Mouse (Mus musculus) heart, embryonic 15.5 days (tissue): ENCODE data around the gene Ankmy1. TPM values are rescaled to one million over a fixed set of nuclear protein-coding genes. Genes with fewer than 3 reads are reported as not detected.
A peak's percentile ranks its signal among the peaks of the same experiment; 100 is the strongest.

Source experiments
- ATAC-seq: fragments of 200-750 bp; cut with Nextera tagmentation; replicated peaks from 2 replicates; pipeline ENCODE4 v1.8.0; 2017; ENCODE audit warnings: low read depth, moderate TSS enrichment; ENCODE audit not compliant: insufficient number of reproducible peaks, insufficient read depth, low FRiP score
- H3K27ac ChIP-seq: fragments of 300-500 bp; sonication (generic); 2 replicates; pipeline ENCODE4 v1.5.1; 2015; ENCODE audit warnings: mild to moderate bottlenecking, inconsistent platforms
- H3K27me3 ChIP-seq: fragments of 300-500 bp; sonication (generic); 2 replicates; pipeline ENCODE4 v1.6.1; 2015; ENCODE audit warnings: inconsistent platforms
- H3K36me3 ChIP-seq: fragments of 300-500 bp; sonication (generic); 2 replicates; pipeline ENCODE4 v1.6.1; 2015; ENCODE audit warnings: mild to moderate bottlenecking, inconsistent platforms
- H3K4me1 ChIP-seq: fragments of 300-500 bp; sonication (generic); replicated peaks from 2 replicates; pipeline ENCODE4 v1.6.1; 2015; ENCODE audit warnings: inconsistent platforms
- H3K4me2 ChIP-seq: fragments of 300-500 bp; sonication (generic); 2 replicates; pipeline ENCODE4 v1.6.1; 2015; ENCODE audit warnings: inconsistent platforms, mild to moderate bottlenecking, moderate library complexity
- H3K4me3 ChIP-seq: fragments of 300-500 bp; sonication (generic); 2 replicates; pipeline ENCODE4 v1.5.1; 2015; ENCODE audit warnings: mild to moderate bottlenecking, inconsistent platforms
- H3K9ac ChIP-seq: fragments of 300-500 bp; sonication (generic); 2 replicates; pipeline ENCODE4 v1.6.1; 2015; ENCODE audit warnings: mild to moderate bottlenecking, inconsistent platforms
- H3K9me3 ChIP-seq: fragments of 300-500 bp; sonication (generic); replicated peaks from 2 replicates; pipeline ENCODE4 v1.6.1; 2016; ENCODE audit warnings: inconsistent platforms
- WGBS: fragments of 180-500 bp; shearing (Covaris S2); methylation state at CpG from one replicate; pipeline ENCODE4 v1.1.7; 2015; ENCODE audit warnings: mixed read lengths; 5-methylcytosine and 5-hydroxymethylcytosine counted together
- polyA plus RNA-seq: library from polyadenylated mRNA; unstranded; fragments of >200 nt; fragmentation: Nextera tagmentation; extraction: Ambion mirVana; gene quantifications from 2 replicates; pipeline ENCODE4 v1.2.1, GENCODE M21; 2015

Gene Ankmy1
- polyA plus RNA-seq, 1 experiment from 2014 or later = 0.10 TPM

- H3K9ac ChIP-seq = peak overlapping the region; percentile 91
- H3K4me3 ChIP-seq = peak overlapping the region; percentile 62
- no peak for ATAC-seq
- peak overlapping the region; percentile 83 for H3K4me2 ChIP-seq
- H3K4me1 ChIP-seq = peaks cover 40% of the 10 kb centered on the region
- peak overlapping the region; percentile 93 for H3K27ac ChIP-seq
- no peaks in the 10 kb centered on the region for H3K9me3 ChIP-seq
- peaks cover 24% of the 10 kb centered on the region for H3K36me3 ChIP-seq
- 43% methylated on average over 8 of the region's 8 CpGs for WGBS
- no peaks in the 10 kb centered on the region for H3K27me3 ChIP-seq
Measured at GRCm38 (mm10) chr1:92911721-92912138, 9.0 kb upstream of the Ankmy1 start.

GRCm38 (mm10) chr1:92910925-92911720 lies 8.4 kb upstream of the Ankmy1 start:
- Histone ChIP-seq H3K4me2 (peak overlapping the region; percentile 83), H3K9me3 (no peaks in the 10 kb centered on the region), H3K36me3 (peaks cover 18% of the 10 kb centered on the region), H3K4me1 (peaks cover 46% of the 10 kb centered on the region), H3K4me3 (peak overlapping the region; percentile 62), H3K27me3 (no peaks in the 10 kb centered on the region), H3K9ac (peak overlapping the region; percentile 91), H3K27ac (peak overlapping the region; percentile 93)
- peak; percentile 24 for ATAC-seq
- WGBS = under 1% methylated on average over 65 of the region's 85 CpGs

- Histone ChIP-seq H3K4me3 (peak within 1 kb of the TSS; percentile 62), H3K9ac (peak within 1 kb of the TSS; percentile 91), H3K27ac (peak within 1 kb of the TSS; percentile 93), H3K9me3 (no peaks in the 10 kb centered on the region), H3K4me1 (peaks cover 46% of the 10 kb centered on the region), H3K27me3 (no peaks in the 10 kb centered on the region), H3K36me3 (peaks cover 10% of the 10 kb centered on the region), H3K4me2 (peak within 1 kb of the TSS; percentile 83)
- under 1% methylated on average over 35 of the region's 57 CpGs for whole genome bisulfite sequencing
- peak; percentile 69 for ATAC-seq
Measured at GRCm38 (mm10) chr1:92910239-92910885, 7.7 kb upstream of the Ankmy1 start, which contains the start of gene Rnpepl1. Rnpepl1 (plus strand) TSS chr1:92910783.

- Histone ChIP-seq H3K27ac (no peak overlapping the region), H3K9ac (no peak overlapping the region), H3K4me1 (peaks cover 46% of the 10 kb centered on the region), H3K27me3 (no peaks in the 10 kb centered on the region), H3K4me2 (no peak overlapping the region), H3K9me3 (no peaks in the 10 kb centered on the region), H3K36me3 (no peaks in the 10 kb centered on the region), H3K4me3 (no peak overlapping the region)
- no peak for ATAC-seq
- 68% methylated on average over 4 of the region's 4 CpGs for WGBS
Measured at GRCm38 (mm10) chr1:92909068-92909467, 6.4 kb upstream of the Ankmy1 start.

- Histone ChIP-seq H3K36me3 (no peaks in the 10 kb centered on the region), H3K4me2 (no peak overlapping the region), H3K27me3 (no peaks in the 10 kb centered on the region), H3K4me1 (peaks cover 46% of the 10 kb centered on the region), H3K9me3 (no peaks in the 10 kb centered on the region), H3K4me3 (no peak overlapping the region), H3K27ac (no peak overlapping the region), H3K9ac (no peak overlapping the region)
- ATAC-seq = no peak
- WGBS = 91% methylated on average over 3 of the region's 3 CpGs
Measured at GRCm38 (mm10) chr1:92908664-92909063, 6.0 kb upstream of the Ankmy1 start.

- 38% methylated on average over 20 of the region's 20 CpGs for WGBS
- Histone ChIP-seq H3K4me2 (peak overlapping the region; percentile 90), H3K27ac (peak overlapping the region; percentile 94)
Measured at GRCm38 (mm10) chr1:92907632-92908360, 5.1 kb upstream of the Ankmy1 start.

GRCm38 (mm10) chr1:92906779-92907631 lies 4.3 kb upstream of the Ankmy1 start, which contains the start of gene Dusp28:
Dusp28 (plus strand) TSS chr1:92906981.
- Histone ChIP-seq H3K27me3 (peaks cover 3% of the 10 kb centered on the region; the same call in 1 of the 2 replicates), H3K4me2 (peak within 1 kb of the TSS; percentile 90), H3K36me3 (no peaks in the 10 kb centered on the region), H3K9me3 (no peaks in the 10 kb centered on the region), H3K4me3 (peak within 1 kb of the TSS; percentile 79), H3K27ac (peak within 1 kb of the TSS; percentile 94), H3K9ac (peak within 1 kb of the TSS; percentile 72), H3K4me1 (peaks cover 42% of the 10 kb centered on the region)
- WGBS = under 1% methylated on average over 81 of the region's 81 CpGs
- ATAC-seq = peak; percentile 90

More at GRCm38 (mm10) chr1:92907632-92908360, 5.1 kb upstream of the Ankmy1 start:
- Histone ChIP-seq H3K4me1 (peaks cover 47% of the 10 kb centered on the region), H3K36me3 (no peaks in the 10 kb centered on the region), H3K9ac (peak overlapping the region; percentile 72), H3K27me3 (no peaks in the 10 kb centered on the region), H3K9me3 (no peaks in the 10 kb centered on the region), H3K4me3 (peak overlapping the region; percentile 79)
- no peak for ATAC-seq

- Histone ChIP-seq H3K4me1 (peaks cover 34% of the 10 kb centered on the region), H3K4me3 (no peak overlapping the region), H3K9me3 (no peaks in the 10 kb centered on the region), H3K27me3 (peaks cover 9% of the 10 kb centered on the region; the same call in 1 of the 2 replicates), H3K27ac (no peak overlapping the region), H3K9ac (no peak overlapping the region), H3K4me2 (no peak overlapping the region), H3K36me3 (no peaks in the 10 kb centered on the region)
- no peak for ATAC-seq
- 90% methylated on average over 2 of the region's 2 CpGs for WGBS
Measured at GRCm38 (mm10) chr1:92905703-92906310, 3.1 kb upstream of the Ankmy1 start.

GRCm38 (mm10) chr1:92903627-92904026 lies 921 bp upstream of the Ankmy1 start:
- WGBS = 68% methylated on average over 4 of the region's 4 CpGs
- Histone ChIP-seq H3K4me3 (no peak overlapping the region), H3K27ac (no peak overlapping the region), H3K4me1 (peaks cover 20% of the 10 kb centered on the region), H3K4me2 (no peak overlapping the region), H3K9ac (no peak overlapping the region), H3K9me3 (no peaks in the 10 kb centered on the region), H3K27me3 (peaks cover 17% of the 10 kb centered on the region; the same call in 1 of the 2 replicates), H3K36me3 (no peaks in the 10 kb centered on the region)
- no peak for ATAC-seq

GRCm38 (mm10) chr1:92895089-92895488 lies 7.6 kb downstream of the Ankmy1 start:
- H3K4me1 ChIP-seq = no peaks in the 10 kb centered on the region
- H3K27ac ChIP-seq = no peak overlapping the region
- H3K4me3 ChIP-seq = no peak overlapping the region
- H3K9me3 ChIP-seq = no peaks in the 10 kb centered on the region
- 0 out of 2 replicates have a peak, but pooled peaks have one; percentile 58 for ATAC-seq
- no peaks in the 10 kb centered on the region for H3K36me3 ChIP-seq
- 10% methylated on average over 3 of the region's 3 CpGs for WGBS
- H3K27me3 ChIP-seq = peaks cover 12% of the 10 kb centered on the region; the same call in 1 of the 2 replicates
- H3K9ac ChIP-seq = no peak overlapping the region
- no peak overlapping the region for H3K4me2 ChIP-seq
